In genomic region chr15:84989098-84989497, GRCm38 (mm10) we compare ENCODE assay signal across 15 mouse cellular contexts. TPM values are rescaled to one million over a fixed set of nuclear protein-coding genes. Genes with fewer than 3 reads are reported as not detected.
"Had no signal": no experiment of that assay in that cellular context is flagged by ENCODE, and none has a peak within 500 bp of the region (broad histone marks: within the 10 kb centered on the region; RNA-seq: fewer than 3 reads in every experiment).

No protein-coding gene starts in this region.

- DNase-seq: kidney, postnatal 10 days; lung, postnatal 14 days; thymus, postnatal 4 days had no signal

- H3K9ac ChIP-seq: limb, embryonic 15.5 days; liver, embryonic 12.5 days had no signal

- H3K27ac ChIP-seq: liver, embryonic 12.5 days had no signal

- ATAC-seq: liver, embryonic 12.5 days had no signal

- H3K9me3 ChIP-seq: limb, embryonic 15.5 days; liver, embryonic 12.5 days; lung, embryonic 15.5 days; neural tube, embryonic 15.5 days had no signal

- H3K36me3 ChIP-seq: limb, embryonic 15.5 days; liver, embryonic 12.5 days; lung, embryonic 15.5 days; neural tube, embryonic 15.5 days had no signal

- H3K27me3 ChIP-seq: lung, embryonic 15.5 days; neural tube, embryonic 15.5 days had no signal

RNA-seq across cellular contexts. Expression of gene Upk3a, which starts 27.8 kb away (rescaled TPM):
- total RNA-seq: layer of hippocampus, postnatal 25 days; left cerebral cortex, adult 2 months; left cerebral cortex, postnatal 14 days; megakaryocyte-erythroid progenitor cell, adult 5-6 weeks had no signal
- polyA plus RNA-seq: limb, embryonic 11.5 days; liver, embryonic 12.5 days; liver, embryonic 16.5 days; myocyte; neural tube, embryonic 11.5 days had no signal
